Mouse (Mus musculus): ENCODE measurements at regions not wholly inside any gene's neighbourhood (a gene's known extent, or its start where the extent isn't known, plus 50 kb on each side); places are given as distances from the start of the nearest gene placed in this dataset.
"Not testable (repeated sequence)": the region's sequence is repeated elsewhere in the genome, so short reads cannot be mapped to it uniquely, and the experiment has no call there.

GRCm38 (mm10) chr5:59831836-59832235, 1976.8 kb upstream of the G6pd2 start:
- DNase-seq = no peak

- DNase-seq = no peak
These were observed 1962.9 kb upstream of the G6pd2 start for GRCm38 (mm10) chr5:59845745-59846144.

GRCm38 (mm10) chr5:59847643-59848042, 1961.0 kb upstream of the G6pd2 start:
- DNase-seq = no peak

- DNase-seq = no peak
These were observed 1914.5 kb upstream of the G6pd2 start for GRCm38 (mm10) chr5:59893952-59894724.

- no peak for DNase-seq
These were observed 1886.7 kb upstream of the G6pd2 start for GRCm38 (mm10) chr5:59921910-59922309.

GRCm38 (mm10) chr5:59940861-59941260, 1867.8 kb upstream of the G6pd2 start:
- DNase-seq = no peak

- DNase-seq = no peak
These were observed 1862.9 kb upstream of the G6pd2 start for GRCm38 (mm10) chr5:59945761-59946160.

- DNase-seq = no peak
These were observed 1860.6 kb upstream of the G6pd2 start for GRCm38 (mm10) chr5:59947831-59948568.

- DNase-seq = not testable (repeated sequence)
These were observed 1852.4 kb upstream of the G6pd2 start for GRCm38 (mm10) chr5:59956240-59956639.

- DNase-seq = peak in 1 of 2 experiments; percentile 14
These were observed 1811.9 kb upstream of the G6pd2 start for GRCm38 (mm10) chr5:59996698-59997097.

- DNase-seq = not testable (repeated sequence)
These were observed 1765.9 kb upstream of the G6pd2 start for GRCm38 (mm10) chr5:60042603-60043175.

- no peak for DNase-seq
These were observed 1759.6 kb upstream of the G6pd2 start for GRCm38 (mm10) chr5:60049053-60049452.

GRCm38 (mm10) chr5:60061178-60061577, 1747.4 kb upstream of the G6pd2 start:
- DNase-seq = no peak

All from kidney, postnatal 36 days (tissue).